Mouse (Mus musculus): Measurements from ENCODE around the gene Spon1.

Spon1 gene

GRCm38 (mm10) chr7:113778546-113778945 lies 12.7 kb downstream of the Spon1 start:
- DNase-seq (ENCODE audit: low spot score), result no peak

DNA sequence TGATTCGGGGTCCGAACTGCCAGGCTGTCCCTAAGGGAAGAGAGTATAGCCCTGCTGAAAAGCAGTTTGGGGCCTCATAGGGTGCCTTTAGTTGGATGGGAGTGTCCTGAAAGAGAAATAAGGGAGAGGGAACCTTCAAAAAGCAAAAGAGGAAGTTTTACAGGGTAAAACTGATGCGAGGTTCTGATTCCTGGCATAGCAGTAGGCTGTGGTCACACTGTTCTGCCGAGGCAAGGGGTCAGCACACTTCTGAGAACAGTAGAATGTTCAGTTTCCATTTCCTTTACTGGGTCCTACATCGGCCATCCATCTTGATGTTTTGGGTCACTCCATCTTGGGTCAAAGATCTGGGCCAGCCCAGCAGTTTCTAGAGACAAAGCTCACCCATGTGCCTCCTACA lies 14.5 kb downstream of the Spon1 start:
- DNase-seq (ENCODE audit: low spot score), result no peak

- DNase-seq (ENCODE audit: low spot score), result no peak
These were observed 26.2 kb downstream of the Spon1 start for GRCm38 (mm10) chr7:113791991-113792390.

GRCm38 (mm10) chr7:113792871-113793270 lies 27.1 kb downstream of the Spon1 start:
- DNase-seq (ENCODE audit: low spot score), result no peak

DNA sequence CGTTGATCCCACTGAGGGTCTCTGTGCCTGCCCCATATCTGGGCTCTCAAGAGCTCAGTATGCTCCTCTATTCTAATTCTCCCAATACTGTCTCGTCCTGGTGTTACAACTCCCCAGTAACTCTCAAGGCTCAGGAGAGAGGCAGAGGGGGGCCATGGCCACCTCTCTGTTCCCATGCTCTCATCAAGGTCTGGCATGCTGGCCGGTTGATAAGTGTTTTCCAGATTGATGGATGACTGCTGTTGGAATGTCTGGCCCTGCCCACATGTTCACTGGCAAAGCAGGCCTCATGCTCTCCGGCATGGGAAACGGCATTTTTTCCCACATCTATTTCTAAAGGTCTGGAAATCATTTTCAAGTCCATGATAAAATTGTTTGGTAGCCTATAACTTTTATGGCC lies 29.4 kb downstream of the Spon1 start:
- no peak for DNase-seq (ENCODE audit: low spot score)

GRCm38 (mm10) chr7:113797134-113797533 lies 31.3 kb downstream of the Spon1 start:
- DNase-seq (ENCODE audit: low spot score), result no peak

GRCm38 (mm10) chr7:113798605-113799255 lies 32.9 kb downstream of the Spon1 start:
- no peak for DNase-seq (ENCODE audit: low spot score)

GRCm38 (mm10) chr7:113809781-113810180 lies 44.0 kb downstream of the Spon1 start:
- no peak for DNase-seq (ENCODE audit: low spot score)

GRCm38 (mm10) chr7:113811376-113812158 lies 45.8 kb downstream of the Spon1 start:
- DNase-seq (ENCODE audit: low spot score), result no peak

DNA sequence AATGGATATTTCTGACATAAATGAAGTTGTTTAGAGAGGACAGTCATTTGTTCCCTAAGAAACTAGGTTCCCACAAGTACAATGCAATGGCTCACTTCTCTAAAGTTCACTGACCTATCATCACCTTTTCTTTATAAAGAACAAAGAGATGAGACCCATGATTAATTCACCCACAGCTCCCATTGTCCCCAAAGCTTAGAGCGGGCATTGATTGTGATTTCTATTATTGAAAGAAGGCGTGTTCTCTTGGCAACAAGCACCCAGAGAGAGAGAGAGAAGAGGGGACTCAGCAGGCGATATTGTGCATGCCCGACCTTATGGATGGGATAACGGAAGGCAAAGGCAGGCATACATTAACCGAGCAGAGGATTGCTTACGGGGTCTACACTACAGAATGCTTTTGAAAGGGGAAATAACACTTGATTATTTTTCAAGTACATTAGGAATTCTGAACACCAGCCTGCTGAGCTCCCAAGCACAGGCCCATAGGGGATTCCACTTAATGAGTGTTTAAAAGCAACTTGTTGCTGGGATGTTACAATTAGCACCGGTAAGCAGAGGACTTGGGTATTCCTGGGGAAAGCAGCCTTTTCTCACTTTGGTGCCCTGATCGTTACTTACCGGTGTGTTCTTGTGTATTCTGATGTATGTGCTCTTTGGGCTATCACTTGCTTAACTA lies 48.4 kb downstream of the Spon1 start:
- no peak for DNase-seq (ENCODE audit: low spot score)

DNA sequence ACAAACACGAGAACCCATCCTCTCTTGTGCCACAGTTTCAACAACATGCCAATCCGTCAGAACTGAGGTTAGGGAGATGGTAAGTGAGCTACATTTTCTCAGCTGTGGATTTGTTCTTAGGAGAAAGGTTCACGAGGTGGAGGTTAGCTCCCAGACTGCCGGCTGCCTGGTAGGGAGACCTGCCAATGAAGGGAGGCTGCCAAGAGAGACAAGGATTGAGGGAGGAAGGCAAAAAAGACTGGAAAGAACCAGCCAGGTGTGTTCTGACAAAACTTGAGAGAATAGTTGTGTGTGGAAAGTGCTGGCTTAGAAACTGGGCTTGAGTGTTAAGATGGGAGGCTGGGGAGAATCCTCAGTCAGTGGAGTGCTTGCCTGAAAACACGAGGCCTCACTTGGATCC lies 49.9 kb downstream of the Spon1 start:
- DNase-seq (ENCODE audit: low spot score), result no peak

GRCm38 (mm10) chr7:113816827-113817334 lies 51.1 kb downstream of the Spon1 start:
- no peak for DNase-seq (ENCODE audit: low spot score)

- DNase-seq (ENCODE audit: low spot score), result no peak
These were observed 52.3 kb downstream of the Spon1 start for GRCm38 (mm10) chr7:113818116-113818515.

DNA sequence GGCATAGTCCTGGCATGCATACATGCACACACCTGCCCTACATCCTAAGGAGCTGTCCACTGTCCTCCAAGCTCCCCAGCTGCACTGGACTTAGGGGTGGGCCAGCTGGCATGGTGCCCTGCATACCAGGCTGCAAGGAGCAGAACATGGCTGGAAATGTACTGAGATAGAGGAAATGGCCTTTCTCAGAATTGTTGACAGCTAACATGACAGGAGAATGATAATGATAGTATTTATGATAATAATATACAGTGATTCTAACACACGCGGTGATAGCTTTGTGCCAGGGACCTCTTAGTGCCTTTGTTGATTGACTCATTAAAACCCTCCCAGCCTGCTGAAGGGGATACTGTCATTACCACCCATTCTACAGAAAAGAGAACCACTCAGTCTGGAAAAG lies 54.4 kb downstream of the Spon1 start:
- DNase-seq (ENCODE audit: low spot score), result no peak

DNA sequence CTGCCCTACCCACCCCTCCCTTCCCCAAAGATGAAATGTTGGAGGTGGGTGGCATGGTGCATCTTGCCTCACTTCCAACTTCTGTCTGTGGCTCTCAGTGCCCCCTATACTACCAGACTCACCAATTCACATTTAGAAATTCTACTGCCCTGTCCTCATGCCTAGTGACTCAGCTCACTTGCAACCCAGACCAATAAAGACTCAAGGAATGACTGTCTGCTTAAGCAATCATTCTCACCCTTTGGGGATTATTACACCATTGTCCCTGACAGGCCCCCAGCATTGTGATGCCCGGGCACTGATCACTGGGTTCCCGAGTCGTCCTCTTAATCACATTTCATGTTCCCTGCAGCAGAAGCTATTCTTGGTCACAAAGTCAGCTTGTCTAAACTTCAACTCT lies 57.2 kb downstream of the Spon1 start:
- DNase-seq (ENCODE audit: low spot score), result no peak

GRCm38 (mm10) chr7:113824651-113825050 lies 58.9 kb downstream of the Spon1 start:
- DNase-seq (ENCODE audit: low spot score), result no peak

DNA sequence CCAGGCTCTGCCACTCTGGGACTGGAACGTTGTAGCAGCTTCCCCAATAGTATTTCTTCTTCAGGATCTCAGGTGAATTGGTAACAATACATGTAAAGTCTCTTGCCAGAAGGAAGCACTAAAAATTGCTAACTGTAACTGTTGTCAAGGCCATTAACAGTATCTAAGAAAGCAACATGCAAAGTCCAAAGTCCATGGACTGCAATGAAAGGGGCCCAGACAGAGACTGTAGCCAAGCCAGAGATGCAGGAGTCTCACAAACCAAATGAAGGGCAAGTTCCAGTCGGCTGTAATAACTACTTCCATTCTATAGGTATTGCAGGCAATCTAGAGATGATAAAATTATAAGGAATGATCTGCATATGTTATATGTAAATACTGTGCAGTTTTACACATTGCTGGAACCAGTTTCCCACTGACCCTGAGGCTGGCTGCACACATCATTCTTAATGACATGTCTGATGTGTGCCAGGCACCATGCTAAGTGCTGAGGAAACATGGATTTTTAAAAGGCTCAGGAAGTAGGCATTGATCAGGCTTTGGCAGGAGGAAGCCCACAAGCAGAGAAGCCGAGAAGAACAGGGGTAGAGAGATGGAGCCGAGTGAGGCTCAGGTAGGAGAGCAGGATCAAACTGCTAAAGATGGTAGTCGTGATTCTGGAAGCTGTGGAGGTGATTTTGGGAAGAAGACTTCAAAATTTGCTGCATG lies 59.9 kb downstream of the Spon1 start:
- DNase-seq (ENCODE audit: low spot score), result no peak

- DNase-seq (ENCODE audit: low spot score), result no peak
These were observed 60.7 kb downstream of the Spon1 start for GRCm38 (mm10) chr7:113826510-113826909.

DNA sequence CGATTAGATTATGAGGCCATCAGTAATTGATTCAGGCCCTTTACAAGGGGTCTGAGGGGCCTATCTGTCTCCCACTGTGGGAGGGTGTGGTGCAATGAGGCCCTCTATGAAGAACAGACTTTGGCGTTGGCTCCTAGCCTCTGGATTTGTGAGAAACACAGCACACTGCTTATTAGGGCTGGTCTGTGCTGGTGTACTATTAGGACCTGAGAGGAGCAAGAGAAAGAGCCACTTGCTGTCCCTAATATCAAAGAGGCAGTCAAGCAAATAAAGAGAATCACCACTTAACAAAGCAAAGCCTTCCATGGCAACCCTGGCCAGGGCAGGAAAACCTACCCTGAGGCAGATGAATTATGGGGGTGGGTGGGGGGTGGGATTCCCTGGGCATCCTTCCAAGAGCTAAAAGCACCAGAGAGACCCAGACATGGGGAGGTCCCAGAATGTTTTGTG lies 62.3 kb downstream of the Spon1 start:
- no peak for DNase-seq (ENCODE audit: low spot score)

GRCm38 (mm10) chr7:113828576-113828975 lies 62.8 kb downstream of the Spon1 start:
- DNase-seq (ENCODE audit: low spot score), result no peak

GRCm38 (mm10) chr7:113837151-113837550 lies 71.4 kb downstream of the Spon1 start:
- no peak for DNase-seq (ENCODE audit: low spot score)

- no peak for DNase-seq (ENCODE audit: low spot score)
These were observed 73.6 kb downstream of the Spon1 start for GRCm38 (mm10) chr7:113839431-113839830.
